Mouse (Mus musculus) stomach, embryonic 14.5 days (tissue): ENCODE results near the gene Cipc. TPM values are rescaled to one million over a fixed set of nuclear protein-coding genes. Genes with fewer than 3 reads are reported as not detected.

Source experiments
- ATAC-seq: fragments of 200-750 bp; cut with Nextera tagmentation; 2 replicates; pipeline ENCODE4 v1.8.0; 2017; ENCODE audit warnings: low read depth, moderate TSS enrichment; ENCODE audit not compliant: insufficient number of reproducible peaks, insufficient read depth, low FRiP score
- H3K27ac ChIP-seq: fragments of 300-500 bp; sonication (generic); 2 replicates; pipeline ENCODE4 v1.5.1; 2014; ENCODE audit warnings: mild to moderate bottlenecking, low read length, moderate library complexity, mixed read lengths
- H3K27me3 ChIP-seq: fragments of 300-500 bp; sonication (generic); 2 replicates; pipeline ENCODE4 v1.6.1; 2014; ENCODE audit warnings: low read length, control low read depth, mixed read lengths; ENCODE audit not compliant: control insufficient read depth, insufficient read depth
- H3K36me3 ChIP-seq: fragments of 300-500 bp; sonication (generic); 2 replicates; pipeline ENCODE4 v1.6.1; 2014; ENCODE audit warnings: mild to moderate bottlenecking, control low read depth, low read length, moderate library complexity, mixed read lengths; ENCODE audit not compliant: control insufficient read depth, insufficient read depth
- H3K4me1 ChIP-seq: fragments of 300-500 bp; sonication (generic); 2 replicates; pipeline ENCODE4 v1.6.1; 2014; ENCODE audit warnings: low read length, control low read depth, mixed read lengths; ENCODE audit not compliant: control insufficient read depth, insufficient read depth
- H3K4me2 ChIP-seq: fragments of 300-500 bp; sonication (generic); replicated peaks from 2 replicates; pipeline ENCODE4 v1.6.1; 2014; ENCODE audit warnings: low read depth, low read length, control low read depth
- H3K4me3 ChIP-seq: fragments of 300-500 bp; sonication (generic); 2 replicates; pipeline ENCODE4 v1.5.1; 2014; ENCODE audit warnings: low read depth, low read length, control low read depth
- H3K9ac ChIP-seq: fragments of 300-500 bp; sonication (generic); replicated peaks from 2 replicates; pipeline ENCODE4 v1.6.1; 2014; ENCODE audit warnings: low read depth, mild to moderate bottlenecking, control low read depth, low read length, moderate library complexity, mixed read lengths
- H3K9me3 ChIP-seq: fragments of 300-500 bp; sonication (generic); 2 replicates; pipeline ENCODE4 v1.6.1; 2016; ENCODE audit warnings: low read depth, low read length, control low read depth; ENCODE audit not compliant: control insufficient read depth
- WGBS: fragments of 180-500 bp; shearing (Covaris S2); extraction: QIAGEN DNeasy Blood & Tissue Kit; methylation state at CpG from one replicate; pipeline ENCODE4 v1.1.7; 2014; 5-methylcytosine and 5-hydroxymethylcytosine counted together
- polyA plus RNA-seq: library from polyadenylated mRNA; unstranded; fragments of >200 nt; fragmentation: Nextera tagmentation; extraction: Ambion mirVana; gene quantifications from 2 replicates; pipeline ENCODE4 v1.2.1, GENCODE M21; 2014

The Cipc gene
- polyA plus RNA-seq, 1 experiment from 2014 or later = 20.9 TPM

DNA sequence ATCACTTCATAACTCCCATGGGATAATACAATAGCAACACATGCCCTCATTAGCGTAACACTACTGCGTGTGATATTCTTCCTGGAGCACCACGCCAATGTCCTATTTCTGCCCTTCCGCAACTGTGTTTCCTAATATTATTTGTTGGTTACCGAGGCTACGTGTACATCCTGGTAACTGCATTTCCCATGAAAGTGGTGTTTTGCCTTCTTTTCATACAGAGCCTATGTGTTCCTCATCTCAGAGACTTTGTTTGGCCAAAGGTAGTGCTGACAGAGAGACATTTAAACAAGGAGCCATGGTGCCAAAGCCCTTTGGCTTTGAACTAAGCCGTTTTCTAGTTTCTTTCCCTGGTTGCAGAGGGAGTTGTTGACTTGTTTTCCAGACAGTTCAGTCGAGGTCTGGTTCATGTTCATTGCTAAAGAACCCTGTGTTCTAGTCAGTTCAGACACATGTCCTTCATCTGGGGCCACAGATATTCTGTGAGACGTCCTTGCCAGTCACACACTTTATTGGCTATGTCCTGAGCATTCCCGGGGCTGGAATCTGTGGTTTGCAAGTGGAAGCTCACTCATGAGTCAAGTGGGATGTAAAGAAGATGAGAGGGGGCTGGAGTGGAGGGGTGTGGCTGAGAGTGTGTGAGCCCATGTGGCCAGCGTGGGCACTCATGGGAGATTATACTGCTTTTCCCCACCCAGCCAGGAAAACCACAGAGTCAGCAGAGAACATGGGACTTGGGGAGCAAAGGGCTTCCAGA lies 10.1 kb upstream of the Cipc start:
- H3K9me3 ChIP-seq = no peaks in the 10 kb centered on the region
- no peaks in the 10 kb centered on the region for H3K36me3 ChIP-seq
- H3K4me1 ChIP-seq = no peaks in the 10 kb centered on the region
- H3K27me3 ChIP-seq = no peaks in the 10 kb centered on the region
- no peak overlapping the region for H3K9ac ChIP-seq
- ATAC-seq = no peak
- H3K27ac ChIP-seq = no peak overlapping the region
- H3K4me2 ChIP-seq = no peak overlapping the region
- WGBS = 77% methylated on average over 11 of the region's 11 CpGs
- no peak overlapping the region for H3K4me3 ChIP-seq

DNA sequence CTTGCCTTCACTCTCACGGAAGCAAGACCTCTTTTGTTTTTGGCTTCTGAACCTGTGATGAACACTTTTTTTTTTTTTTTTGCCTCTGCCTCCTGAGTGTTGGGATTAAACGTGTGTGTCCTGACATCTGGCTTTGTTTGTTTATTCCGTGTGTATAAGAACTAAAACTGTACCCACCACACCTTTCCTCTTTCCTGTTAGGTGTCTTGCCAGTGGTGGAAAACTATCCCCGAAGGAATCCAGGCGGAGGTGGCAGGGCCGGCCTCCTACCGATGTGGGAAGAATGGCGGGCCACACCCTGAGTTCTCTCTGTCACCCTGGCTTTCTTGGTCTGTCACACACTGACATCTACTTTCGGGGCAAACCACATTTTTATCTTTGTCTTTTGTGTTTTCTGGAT lies 8.3 kb upstream of the Cipc start:
- ATAC-seq = no peak
- H3K36me3 ChIP-seq = no peaks in the 10 kb centered on the region
- H3K4me3 ChIP-seq = no peak overlapping the region
- no peak overlapping the region for H3K9ac ChIP-seq
- no peaks in the 10 kb centered on the region for H3K4me1 ChIP-seq
- whole genome bisulfite sequencing = 56% methylated on average over 9 of the region's 9 CpGs
- H3K4me2 ChIP-seq = no peak overlapping the region
- H3K27ac ChIP-seq = no peak overlapping the region
- H3K9me3 ChIP-seq = no peaks in the 10 kb centered on the region
- no peaks in the 10 kb centered on the region for H3K27me3 ChIP-seq

DNA sequence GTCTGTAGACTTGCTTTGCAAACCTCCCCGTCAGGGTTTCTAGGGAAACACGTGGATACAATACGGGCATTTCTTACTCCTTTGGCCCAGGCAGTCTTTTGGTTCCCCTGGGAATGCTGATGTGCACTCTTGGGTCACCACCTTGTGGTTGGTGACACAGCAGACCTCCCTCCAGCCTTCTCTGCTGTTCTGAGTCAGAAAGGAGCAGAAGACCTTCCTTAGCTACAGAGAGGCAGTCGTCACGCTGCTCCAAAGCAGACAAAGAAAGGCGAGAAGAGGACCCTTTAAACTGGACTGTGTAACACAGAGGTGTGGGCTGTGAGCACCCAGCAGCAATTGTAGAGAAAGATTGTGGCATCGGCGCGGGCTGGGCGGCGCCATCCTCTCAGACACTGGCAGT lies 5.7 kb upstream of the Cipc start:
- H3K9ac ChIP-seq = no peak overlapping the region
- WGBS = 49% methylated on average over 11 of the region's 11 CpGs
- ATAC-seq = no peak
- no peaks in the 10 kb centered on the region for H3K4me1 ChIP-seq
- no peaks in the 10 kb centered on the region for H3K27me3 ChIP-seq
- H3K27ac ChIP-seq = no peak overlapping the region
- no peak overlapping the region for H3K4me3 ChIP-seq
- no peak overlapping the region for H3K4me2 ChIP-seq
- no peaks in the 10 kb centered on the region for H3K9me3 ChIP-seq
- no peaks in the 10 kb centered on the region for H3K36me3 ChIP-seq

DNA sequence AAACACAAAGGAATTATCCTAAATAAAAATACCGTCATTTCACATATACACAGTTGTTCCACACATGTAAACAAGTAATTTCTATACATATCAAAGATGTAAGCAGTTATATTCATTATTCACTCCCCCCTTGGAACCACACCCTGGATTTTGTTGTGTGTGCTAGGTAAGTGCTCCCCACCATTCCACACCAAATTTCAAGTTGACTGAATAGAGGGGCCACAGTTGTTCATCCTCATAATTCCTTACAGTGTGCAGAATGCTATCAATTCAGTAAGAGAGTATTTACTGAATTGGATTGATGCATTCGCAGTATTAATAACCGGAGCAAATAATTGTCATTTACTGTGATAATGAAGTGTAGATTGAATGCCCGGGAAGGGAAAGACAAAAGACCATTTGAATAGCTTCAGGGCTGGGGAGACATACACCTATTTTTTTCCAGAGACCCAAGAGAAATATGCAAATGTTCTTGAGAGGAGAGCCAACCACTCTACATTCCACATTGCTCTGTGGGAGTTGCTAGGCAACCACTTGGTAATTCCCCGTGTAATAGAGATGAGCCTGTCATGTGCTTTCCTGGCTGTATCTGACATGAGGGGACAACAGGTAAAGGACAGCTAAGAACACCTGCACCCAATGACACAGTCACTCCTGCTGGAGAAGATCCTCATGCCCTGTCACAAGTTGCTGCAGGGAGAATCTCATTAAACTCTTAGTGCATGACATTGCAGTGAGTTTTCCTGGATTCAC lies 4.9 kb upstream of the Cipc start:
- Histone ChIP-seq H3K4me1 (no peaks in the 10 kb centered on the region), H3K27ac (no peak overlapping the region), H3K4me3 (no peak overlapping the region), H3K9ac (no peak overlapping the region), H3K27me3 (no peaks in the 10 kb centered on the region), H3K36me3 (no peaks in the 10 kb centered on the region), H3K4me2 (no peak overlapping the region), H3K9me3 (no peaks in the 10 kb centered on the region)
- no peak for ATAC-seq
- 58% methylated on average over 5 of the region's 5 CpGs for WGBS

DNA sequence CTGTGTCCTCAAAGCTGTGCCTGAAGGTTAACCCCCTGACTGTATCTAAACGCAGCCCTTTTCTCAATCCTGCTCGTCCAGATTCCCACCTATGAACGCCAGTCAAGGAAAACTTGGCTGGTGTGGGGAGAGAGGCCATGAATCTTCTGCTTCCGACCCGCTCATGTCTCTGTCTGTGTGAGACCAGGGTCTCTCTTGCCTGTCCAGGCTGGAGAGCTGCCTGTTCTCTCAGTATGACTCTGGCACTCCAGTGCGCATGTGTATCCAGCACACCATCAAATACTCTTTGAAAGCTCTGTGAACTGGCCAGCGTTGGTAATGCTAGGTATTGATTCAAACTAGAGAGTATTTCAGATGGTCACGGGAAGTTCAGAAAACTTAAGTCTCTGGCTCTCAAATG lies 3.4 kb upstream of the Cipc start:
- no peak for ATAC-seq
- Histone ChIP-seq H3K27me3 (no peaks in the 10 kb centered on the region), H3K27ac (no peak overlapping the region)

DNA sequence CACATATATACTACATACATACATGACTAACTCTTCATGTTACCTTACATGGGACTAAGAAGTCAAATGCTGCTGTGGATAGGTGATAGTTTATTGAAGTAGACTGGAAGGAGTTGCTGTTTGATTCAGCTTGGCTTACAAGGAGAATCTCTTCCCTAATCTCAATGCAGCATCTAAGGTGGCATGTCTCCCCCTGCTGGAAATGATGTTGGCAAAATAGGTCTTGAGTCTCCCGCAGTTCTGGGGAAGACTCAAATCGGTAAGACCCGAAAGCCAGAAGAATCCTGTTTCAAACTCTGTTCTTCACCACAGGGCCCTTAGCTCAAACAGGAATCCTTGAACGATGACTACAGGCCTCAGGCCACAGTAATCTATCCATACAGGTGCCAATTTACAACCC lies 1.7 kb upstream of the Cipc start:
- WGBS = 5% methylated on average over 4 of the region's 4 CpGs
- Histone ChIP-seq H3K36me3 (no peaks in the 10 kb centered on the region), H3K4me1 (peaks cover 14% of the 10 kb centered on the region), H3K9ac (no peak overlapping the region), H3K9me3 (no peaks in the 10 kb centered on the region), H3K4me3 (no peak overlapping the region), H3K4me2 (no peak overlapping the region), H3K27ac (no peak overlapping the region), H3K27me3 (no peaks in the 10 kb centered on the region)
- ATAC-seq = no peak

More for the DNA sequence above, 3.4 kb upstream of the Cipc start:
- Histone ChIP-seq H3K4me1 (peaks cover 6% of the 10 kb centered on the region), H3K36me3 (no peaks in the 10 kb centered on the region), H3K9me3 (no peaks in the 10 kb centered on the region), H3K4me3 (no peak overlapping the region), H3K9ac (0 out of 2 replicates have a peak overlapping the region, but pooled peaks have one; percentile 1), H3K4me2 (no peak overlapping the region)
- WGBS = 87% methylated on average over 8 of the region's 8 CpGs

DNA sequence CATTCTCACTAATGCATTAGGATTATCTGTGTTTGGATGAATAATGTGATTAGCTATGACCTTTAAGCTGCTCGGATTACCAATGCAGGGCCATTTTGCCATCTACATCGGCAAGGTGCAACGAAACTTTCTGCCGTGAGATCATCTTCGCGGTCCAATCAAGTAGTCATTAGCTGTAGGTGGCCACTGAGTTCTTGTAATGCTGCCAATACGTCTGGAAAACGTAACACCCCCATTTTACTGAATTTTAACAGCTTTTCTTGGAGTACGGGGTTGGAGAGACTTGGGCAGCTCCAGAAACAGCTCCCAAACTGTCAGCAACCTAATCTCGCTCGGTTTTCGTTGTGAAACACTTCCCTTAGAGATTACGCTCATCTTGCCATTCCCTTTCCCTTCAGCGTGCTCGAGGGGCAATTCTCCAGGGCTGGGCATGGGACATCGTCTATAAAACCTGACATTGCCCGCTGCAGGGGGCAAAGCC lies 502 bp upstream of the Cipc start:
- H3K27me3 ChIP-seq = no peaks in the 10 kb centered on the region
- H3K9ac ChIP-seq = peak overlapping the region; percentile 88
- peak overlapping the region; percentile 63 for H3K4me3 ChIP-seq
- H3K4me2 ChIP-seq = peak overlapping the region; percentile 78
- H3K36me3 ChIP-seq = no peaks in the 10 kb centered on the region
- WGBS = under 1% methylated on average over 17 of the region's 17 CpGs
- ATAC-seq = no peak
- H3K9me3 ChIP-seq = no peaks in the 10 kb centered on the region
- peaks cover 14% of the 10 kb centered on the region for H3K4me1 ChIP-seq
- peak overlapping the region; percentile 99 for H3K27ac ChIP-seq

DNA sequence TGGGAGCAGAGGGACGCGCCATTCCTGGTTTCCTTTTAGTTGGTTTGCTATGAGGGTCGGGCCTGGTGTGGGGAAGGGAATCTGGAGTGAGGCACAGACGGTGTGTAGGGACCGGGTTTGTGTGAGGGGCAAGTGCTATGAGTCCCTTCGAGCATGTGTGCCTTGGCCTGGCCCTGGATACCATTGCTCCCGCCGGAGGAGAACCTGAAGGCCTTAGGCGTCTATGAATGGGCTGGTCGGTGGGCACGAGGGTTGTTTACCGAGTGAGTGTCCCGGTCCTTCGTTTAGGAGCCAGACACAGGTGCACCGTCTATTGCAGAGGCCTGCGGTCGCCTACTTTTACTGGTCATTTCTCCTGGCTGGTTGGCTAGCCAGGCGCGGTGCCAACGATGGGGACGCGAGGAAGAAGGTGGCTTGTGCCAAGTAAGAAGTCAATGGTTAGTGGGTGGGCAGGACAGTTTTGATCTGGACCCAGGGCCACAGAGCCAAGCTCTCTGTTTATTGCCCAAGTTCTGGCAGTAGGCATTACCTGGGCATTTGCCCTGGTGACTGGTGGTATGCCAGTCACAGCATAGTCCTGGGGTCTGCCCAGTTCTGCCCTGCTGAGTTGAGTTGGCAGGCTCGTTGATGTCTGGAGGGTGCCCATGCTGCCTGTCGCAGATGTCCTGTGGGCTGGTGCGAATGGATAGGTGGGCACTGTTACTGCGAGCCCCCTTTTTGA lies 998 bp downstream of the Cipc start:
- no peaks in the 10 kb centered on the region for H3K9me3 ChIP-seq
- H3K9ac ChIP-seq = peak overlapping the region; percentile 88
- H3K27me3 ChIP-seq = no peaks in the 10 kb centered on the region
- peak overlapping the region; percentile 78 for H3K4me2 ChIP-seq
- H3K4me1 ChIP-seq = peaks cover 14% of the 10 kb centered on the region
- H3K27ac ChIP-seq = peak overlapping the region; percentile 99
- 23% methylated on average over 26 of the region's 26 CpGs for WGBS
- peak overlapping the region; percentile 63 for H3K4me3 ChIP-seq
- peaks cover 2% of the 10 kb centered on the region; the same call in 1 of the 2 replicates for H3K36me3 ChIP-seq
- peak; percentile 17; the same call in 1 of the 2 replicates for ATAC-seq
